Comparison of ENCODE assay signal across 18 mouse cellular contexts in the genomic region with DNA sequence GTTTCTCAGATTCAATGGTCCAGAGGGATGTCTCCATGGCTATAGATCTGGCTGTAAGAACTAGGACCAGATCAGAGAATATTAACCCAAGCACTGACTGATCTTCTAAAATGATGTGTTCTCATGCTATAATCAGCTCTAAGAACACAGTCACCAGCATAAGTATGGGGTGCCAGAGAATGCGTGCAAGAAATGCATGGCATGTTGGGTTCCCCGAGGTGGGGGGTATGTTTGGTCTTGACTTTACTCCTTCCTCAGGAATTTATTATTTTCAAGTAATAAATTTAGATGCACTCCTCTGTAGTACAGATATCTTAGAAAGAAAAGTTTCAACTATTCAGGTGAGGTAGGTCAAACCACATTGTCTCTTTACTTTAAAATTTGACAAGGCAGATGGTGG.
"Had no signal": no experiment of that assay in that cellular context is flagged by ENCODE, and none has a peak within 500 bp of the region (broad histone marks: within the 10 kb centered on the region; RNA-seq: fewer than 3 reads in every experiment).

No protein-coding gene starts in this region.

- H3K27ac ChIP-seq: macrophage; midbrain, embryonic 13.5 days; midbrain, embryonic 15.5 days; neural tube, embryonic 12.5 days had no signal

- H3K36me3 ChIP-seq: midbrain, embryonic 13.5 days; midbrain, embryonic 15.5 days; neural tube, embryonic 12.5 days had no signal

- H3K9me3 ChIP-seq: megakaryocyte, embryonic 14.5 days; midbrain, embryonic 13.5 days; midbrain, embryonic 15.5 days; neural tube, embryonic 12.5 days had no signal

- ATAC-seq: midbrain, embryonic 13.5 days; midbrain, embryonic 15.5 days had no signal

- DNase-seq: lung, adult 18-20 months; lung, embryonic 14.5 days; lung, postnatal 14 days; lung, postnatal 36 days; retina, postnatal 1 day; right cerebral cortex, adult 18-20 months; right cerebral cortex, postnatal 25 days; right cerebral cortex, postnatal 4 days; spleen, adult 18-20 months; thymus, adult 18-20 months; thymus, postnatal 14 days; thymus, postnatal 36 days had no signal

- H3K4me3 ChIP-seq: megakaryocyte, embryonic 14.5 days; midbrain, embryonic 13.5 days; midbrain, embryonic 15.5 days; neural tube, embryonic 12.5 days had no signal

- H3K4me2 ChIP-seq: lung, embryonic 14.5 days; midbrain, embryonic 11.5 days; midbrain, embryonic 13.5 days; midbrain, embryonic 15.5 days; neural tube, embryonic 12.5 days had no signal

- H3K4me1 ChIP-seq: megakaryocyte, embryonic 14.5 days; midbrain, embryonic 13.5 days; midbrain, embryonic 15.5 days; neural tube, embryonic 12.5 days had no signal

- H3K9ac ChIP-seq: lung, embryonic 14.5 days; midbrain, embryonic 13.5 days; midbrain, embryonic 15.5 days; neural tube, embryonic 12.5 days had no signal

- H3K27me3 ChIP-seq: megakaryocyte, embryonic 14.5 days; midbrain, embryonic 13.5 days; midbrain, embryonic 15.5 days; neural tube, embryonic 12.5 days had no signal
